Mouse (Mus musculus) myocyte (in vitro differentiated cells): ENCODE measurements around the gene Lmo3.

ENCODE experiments used
- CEBPB ChIP-seq: IDR thresholded peaks from 2 replicates; pipeline ENCODE4 v1.6.1; 2011; ENCODE audit warnings: mild to moderate bottlenecking, moderate library complexity; ENCODE audit not compliant: poor library complexity, insufficient read depth, severe bottlenecking
- E2F4 ChIP-seq: IDR thresholded peaks from one replicate; pipeline ENCODE4 v1.6.1; 2011; ENCODE audit warnings: mild to moderate bottlenecking, control low read depth, moderate library complexity; ENCODE audit not compliant: insufficient read depth
- MAX ChIP-seq: IDR thresholded peaks from one replicate; pipeline ENCODE4 v1.6.1; 2011; ENCODE audit warnings: low read depth, mild to moderate bottlenecking, control low read depth
- MYOD1 ChIP-seq, 3 experiments: IDR thresholded peaks; one replicate each; pipeline ENCODE4 v1.6.1; 2011; ENCODE audit warnings: control low read depth in 2 of 3, low read depth in 2 of 3, mild to moderate bottlenecking in 2 of 3, moderate library complexity in 1 of 3; ENCODE audit not compliant: insufficient read length in 2 of 3, control insufficient read depth in 1 of 3
- MYOG ChIP-seq, 3 experiments: IDR thresholded peaks; one replicate each; pipeline ENCODE4 v1.6.1; 2011; ENCODE audit warnings: control low read depth in 2 of 3, low read depth in 2 of 3, mild to moderate bottlenecking in 2 of 3; ENCODE audit not compliant: insufficient read length in 2 of 3, control insufficient read depth in 1 of 3, insufficient read depth in 1 of 3
- POLR2A ChIP-seq: IDR thresholded peaks from one replicate; pipeline ENCODE4 v1.6.1; 2011; ENCODE audit warnings: low read depth, mild to moderate bottlenecking, control low read depth, moderate library complexity; ENCODE audit not compliant: insufficient read length
- POLR2AphosphoS2 ChIP-seq: IDR thresholded peaks from one replicate; pipeline ENCODE4 v1.6.1; 2011; ENCODE audit warnings: low read depth, control low read depth; ENCODE audit not compliant: insufficient read length
- REST ChIP-seq: IDR thresholded peaks from one replicate; pipeline ENCODE4 v1.6.1; 2011; ENCODE audit warnings: mild to moderate bottlenecking, control low read depth, moderate library complexity; ENCODE audit not compliant: insufficient read depth, insufficient read length
- SRF ChIP-seq: IDR thresholded peaks from one replicate; pipeline ENCODE4 v1.6.1; 2011; ENCODE audit warnings: low read depth; ENCODE audit not compliant: control insufficient read depth, insufficient read length
- TCF12 ChIP-seq: IDR thresholded peaks from one replicate; pipeline ENCODE4 v1.6.1; 2011; ENCODE audit warnings: mild to moderate bottlenecking, control low read depth; ENCODE audit not compliant: poor library complexity, insufficient read depth, severe bottlenecking
- TCF3 ChIP-seq: IDR thresholded peaks from one replicate; pipeline ENCODE4 v1.6.1; 2011; ENCODE audit warnings: low read depth, control low read depth; ENCODE audit not compliant: insufficient read length
- USF1 ChIP-seq: IDR thresholded peaks from one replicate; pipeline ENCODE4 v1.6.1; 2011; ENCODE audit warnings: low read depth, mild to moderate bottlenecking, control low read depth, moderate library complexity

DNA sequence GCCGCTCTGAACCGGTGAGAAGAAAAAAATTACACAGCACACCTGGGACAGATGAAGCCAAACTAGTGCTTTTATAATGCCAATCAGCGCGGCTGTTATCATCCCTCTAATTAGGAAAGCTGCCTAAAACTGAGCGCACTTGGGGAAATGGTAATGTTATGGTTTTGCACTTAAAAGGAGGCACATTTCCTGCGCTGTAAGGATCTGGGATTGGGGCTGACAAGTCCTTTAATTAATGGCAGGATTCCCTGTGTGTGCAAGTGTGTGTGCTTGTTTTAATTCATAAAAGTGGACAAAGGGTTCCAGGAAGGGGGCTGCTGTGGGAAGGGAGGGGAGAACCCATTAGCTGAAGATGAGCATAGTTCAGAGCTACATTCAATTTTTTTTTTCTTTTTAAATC lies 154.4 kb downstream of the Lmo3 start:
- no peak for TF ChIP-seq MAX
- no peak for TF ChIP-seq TCF12
- TF ChIP-seq POLR2A, result no peak
- TF ChIP-seq USF1, result no peak
- TF ChIP-seq TCF3, result no peak
- no peak for TF ChIP-seq E2F4
- no peak for TF ChIP-seq MYOD1 (IDR thresholded peaks at IDR 0.05; ENCODE audit: control insufficient read depth in 1 of 3, insufficient read length in 2 of 3, low read depth in 2 of 3)
- TF ChIP-seq POLR2AphosphoS2, result no peak
- TF ChIP-seq CEBPB, result no peak
- no peak for TF ChIP-seq SRF
- no peak for TF ChIP-seq MYOG (IDR thresholded peaks at IDR 0.05; ENCODE audit: control insufficient read depth in 1 of 3, insufficient read depth in 1 of 3, insufficient read length in 2 of 3, low read depth in 2 of 3)
- no peak for TF ChIP-seq REST
